Mouse (Mus musculus) hindbrain, embryonic 11.5 days (tissue): Measurements from ENCODE around the gene Plk2. TPM values are rescaled to one million over a fixed set of nuclear protein-coding genes. Genes with fewer than 3 reads are reported as not detected.

Source experiments
- ATAC-seq: fragments of 200-750 bp; cut with Nextera tagmentation; 2 replicates; pipeline ENCODE4 v1.8.0; 2017; ENCODE audit warnings: mild to moderate bottlenecking, moderate TSS enrichment, moderate library complexity; ENCODE audit not compliant: low FRiP score
- DNase-seq: peaks from one replicate; pipeline ENCODE4 v3.0.0-alpha.2; 2015; ENCODE audit warnings: low spot score
- H3K27ac ChIP-seq: fragments of 300-500 bp; sonication (generic); 2 replicates; pipeline ENCODE4 v1.5.1; 2014; ENCODE audit warnings: mild to moderate bottlenecking, low read depth, low read length
- H3K27me3 ChIP-seq: fragments of 300-500 bp; sonication (generic); 2 replicates; pipeline ENCODE4 v1.6.1; 2014; ENCODE audit warnings: mild to moderate bottlenecking, low read length, moderate library complexity, mixed read lengths; ENCODE audit not compliant: control insufficient read depth, insufficient read depth
- H3K36me3 ChIP-seq: fragments of 300-500 bp; sonication (generic); 2 replicates; pipeline ENCODE4 v1.6.1; 2014; ENCODE audit warnings: mild to moderate bottlenecking, low read length, moderate library complexity, mixed read lengths; ENCODE audit not compliant: control insufficient read depth, insufficient read depth
- H3K4me1 ChIP-seq: fragments of 300-500 bp; sonication (generic); replicated peaks from 2 replicates; pipeline ENCODE4 v1.6.1; 2014; ENCODE audit warnings: low read length, mixed read lengths; ENCODE audit not compliant: control insufficient read depth, insufficient read depth
- H3K4me2 ChIP-seq: fragments of 300-500 bp; sonication (generic); replicated peaks from 2 replicates; pipeline ENCODE4 v1.6.1; 2014; ENCODE audit warnings: mild to moderate bottlenecking, low read depth, low read length
- H3K4me3 ChIP-seq: fragments of 300-500 bp; sonication (generic); 2 replicates; pipeline ENCODE4 v1.5.1; 2014; ENCODE audit warnings: low read depth, low read length
- H3K9ac ChIP-seq: fragments of 300-500 bp; sonication (generic); 2 replicates; pipeline ENCODE4 v1.6.1; 2014; ENCODE audit warnings: low read depth, low read length
- H3K9me3 ChIP-seq: fragments of 300-500 bp; sonication (generic); 2 replicates; pipeline ENCODE4 v1.6.1; 2016; ENCODE audit warnings: low read length; ENCODE audit not compliant: control insufficient read depth
- WGBS: fragments of 180-500 bp; shearing (Covaris S2); extraction: QIAGEN DNeasy Blood & Tissue Kit; methylation state at CpG from one replicate; pipeline ENCODE4 v1.1.7; 2014; 5-methylcytosine and 5-hydroxymethylcytosine counted together
- polyA plus RNA-seq: library from polyadenylated mRNA; unstranded; fragments of >200 nt; fragmentation: Nextera tagmentation; extraction: Ambion mirVana; gene quantifications from 2 replicates; pipeline ENCODE4 v1.2.1, GENCODE M21; 2014

Gene Plk2
- polyA plus RNA-seq, 1 experiment from 2014 or later = 103 TPM

GRCm38 (mm10) chr13:110369673-110370072, 25.2 kb upstream of the Plk2 start:
- ATAC-seq (no peak), DNase-seq (no peak)
- WGBS = 95% methylated on average over 1 of the region's 1 CpGs
- Histone ChIP-seq H3K27me3 (no peaks in the 10 kb centered on the region), H3K4me1 (no peaks in the 10 kb centered on the region), H3K9me3 (no peaks in the 10 kb centered on the region), H3K4me2 (no peak overlapping the region), H3K27ac (no peak overlapping the region), H3K9ac (no peak overlapping the region), H3K36me3 (no peaks in the 10 kb centered on the region), H3K4me3 (no peak overlapping the region)

DNA sequence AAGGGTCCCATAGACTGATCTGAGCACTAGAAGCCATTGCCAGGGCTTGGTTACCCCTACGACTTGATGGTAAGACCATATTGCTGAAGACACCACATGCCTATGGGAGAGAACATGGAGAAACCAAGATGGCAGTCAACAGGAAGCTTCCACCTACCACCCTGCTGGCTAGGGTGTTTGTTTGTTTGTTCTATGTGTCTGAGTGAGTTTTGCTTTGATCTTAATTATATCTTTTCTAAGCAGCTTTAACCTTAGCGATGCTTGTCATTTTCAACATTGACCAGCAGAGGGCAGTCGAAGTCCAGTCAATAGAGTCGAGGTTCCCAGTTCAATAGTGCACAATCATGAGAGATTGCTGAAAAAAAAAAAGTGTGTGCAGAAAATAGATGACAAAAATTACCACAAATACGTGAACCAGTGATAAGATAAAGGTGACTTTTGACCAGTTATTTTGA, 12.4 kb upstream of the Plk2 start:
- no peak overlapping the region for H3K4me3 ChIP-seq
- H3K4me2 ChIP-seq = no peak overlapping the region
- H3K9ac ChIP-seq = no peak overlapping the region
- H3K36me3 ChIP-seq = no peaks in the 10 kb centered on the region
- ATAC-seq = peak; percentile 45; the same call in 1 of the 2 replicates
- H3K27me3 ChIP-seq = no peaks in the 10 kb centered on the region
- no peaks in the 10 kb centered on the region for H3K4me1 ChIP-seq
- no peak overlapping the region for H3K27ac ChIP-seq
- WGBS = 21% methylated on average over 5 of the region's 5 CpGs
- no peaks in the 10 kb centered on the region for H3K9me3 ChIP-seq
- peak; percentile 83 for DNase-seq

GRCm38 (mm10) chr13:110384514-110384913, 10.3 kb upstream of the Plk2 start:
- no peak overlapping the region for H3K4me2 ChIP-seq
- WGBS = 77% methylated on average over 6 of the region's 6 CpGs
- ATAC-seq = no peak

DNA sequence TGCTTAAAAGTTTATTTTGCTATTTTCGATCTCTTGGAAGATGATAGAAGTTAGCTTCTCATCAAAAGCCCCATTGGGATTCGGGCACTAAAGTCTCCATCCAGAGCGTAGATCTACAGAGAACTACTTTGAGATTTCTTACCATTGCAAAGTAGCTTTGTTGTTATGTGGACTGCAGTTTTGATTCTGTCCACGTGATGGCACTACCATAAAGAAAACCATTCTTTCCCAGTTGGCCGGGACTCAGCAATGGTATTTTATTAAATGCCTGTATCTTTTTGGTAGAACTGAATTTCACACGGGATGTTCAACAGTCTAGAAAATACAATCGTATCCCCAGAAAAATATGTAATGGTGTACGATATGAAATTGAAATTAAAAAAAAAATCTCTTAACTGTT, 2.6 kb upstream of the Plk2 start:
- Histone ChIP-seq H3K36me3 (no peaks in the 10 kb centered on the region), H3K9ac (no peak overlapping the region), H3K4me3 (no peak overlapping the region), H3K27ac (no peak overlapping the region), H3K4me1 (no peaks in the 10 kb centered on the region), H3K9me3 (no peaks in the 10 kb centered on the region), H3K4me2 (no peak overlapping the region), H3K27me3 (no peaks in the 10 kb centered on the region)
- 30% methylated on average over 8 of the region's 8 CpGs for WGBS
- DNase-seq (peak; percentile 81), ATAC-seq (no peak)

More at GRCm38 (mm10) chr13:110384514-110384913, 10.3 kb upstream of the Plk2 start:
- DNase-seq = no peak
- Histone ChIP-seq H3K4me1 (no peaks in the 10 kb centered on the region), H3K27ac (no peak overlapping the region), H3K4me3 (no peak overlapping the region), H3K9me3 (no peaks in the 10 kb centered on the region), H3K27me3 (no peaks in the 10 kb centered on the region), H3K36me3 (no peaks in the 10 kb centered on the region), H3K9ac (no peak overlapping the region)

- Histone ChIP-seq H3K27ac (no peak overlapping the region), H3K4me2 (no peak overlapping the region), H3K4me3 (no peak overlapping the region), H3K36me3 (no peaks in the 10 kb centered on the region), H3K9me3 (no peaks in the 10 kb centered on the region), H3K4me1 (no peaks in the 10 kb centered on the region), H3K9ac (no peak overlapping the region), H3K27me3 (no peaks in the 10 kb centered on the region)
- no peak for ATAC-seq
- 57% methylated on average over 3 of the region's 3 CpGs for WGBS
- no peak for DNase-seq
Measured at GRCm38 (mm10) chr13:110392631-110393030, 2.2 kb upstream of the Plk2 start.

- DNase-seq = peak; percentile 63
- Histone ChIP-seq H3K4me2 (peak overlapping the region; percentile 77), H3K9me3 (no peaks in the 10 kb centered on the region), H3K4me3 (peak overlapping the region; percentile 65), H3K27me3 (no peaks in the 10 kb centered on the region), H3K27ac (peak overlapping the region; percentile 48; the same call in 1 of the 2 replicates), H3K4me1 (no peaks in the 10 kb centered on the region), H3K9ac (peak overlapping the region; percentile 72), H3K36me3 (peaks cover 8% of the 10 kb centered on the region; the same call in 1 of the 2 replicates)
- WGBS = under 1% methylated on average over 40 of the region's 41 CpGs
- peak; percentile 48 for ATAC-seq
Measured at GRCm38 (mm10) chr13:110395179-110395794, 441 bp downstream of the Plk2 start.

- no peaks in the 10 kb centered on the region for H3K27me3 ChIP-seq
- peak overlapping the region; percentile 77 for H3K4me2 ChIP-seq
- H3K9ac ChIP-seq = peak overlapping the region; percentile 72; the same call in 1 of the 2 replicates
- H3K4me3 ChIP-seq = peak overlapping the region; percentile 65
- DNase-seq (peak; percentile 39), ATAC-seq (no peak)
- 33% methylated on average over 21 of the region's 21 CpGs for WGBS
- peaks cover 9% of the 10 kb centered on the region; the same call in 1 of the 2 replicates for H3K36me3 ChIP-seq
- H3K27ac ChIP-seq = no peak overlapping the region
- H3K9me3 ChIP-seq = no peaks in the 10 kb centered on the region
- H3K4me1 ChIP-seq = no peaks in the 10 kb centered on the region
Measured at GRCm38 (mm10) chr13:110395916-110396685, 1.3 kb downstream of the Plk2 start.

- Histone ChIP-seq H3K4me1 (no peaks in the 10 kb centered on the region), H3K27ac (no peak overlapping the region), H3K9ac (no peak overlapping the region), H3K36me3 (peaks cover 9% of the 10 kb centered on the region; the same call in 1 of the 2 replicates), H3K9me3 (no peaks in the 10 kb centered on the region), H3K4me3 (no peak overlapping the region), H3K4me2 (no peak overlapping the region), H3K27me3 (no peaks in the 10 kb centered on the region)
- no peak for DNase-seq
- ATAC-seq = no peak
- 88% methylated on average over 8 of the region's 8 CpGs for WGBS
Measured at GRCm38 (mm10) chr13:110397750-110398149, 2.9 kb downstream of the Plk2 start.
